8 mouse cellular contexts compared by ENCODE assay signal in genomic region chr5:111059140-111059921, GRCm38 (mm10).
DNase-seq lines count a peak whose midpoint lies in the region; ATAC-seq and TF ChIP-seq lines count a peak whose summit lies in the region.

No protein-coding gene starts in this region.

- no peak for ATAC-seq in kidney, embryonic 16.5 days (ENCODE audit: low FRiP score, low TSS enrichment)
- peak; percentile 77 for ATAC-seq in CD4-positive, CD25-positive, alpha-beta regulatory T cell, adult 4 months
- no peak for ATAC-seq in midbrain, postnatal 0 days (ENCODE audit: low FRiP score)
- no peak for ATAC-seq in intestine, postnatal 0 days

- H3K4me1 ChIP-seq in kidney, embryonic 16.5 days (ENCODE audit: insufficient read depth, low read length), result peaks cover 39% of the 10 kb centered on the region
- peaks cover 32% of the 10 kb centered on the region for H3K4me1 ChIP-seq in midbrain, postnatal 0 days (ENCODE audit: insufficient read depth, low read length)
- peaks cover 11% of the 10 kb centered on the region; the same call in 1 of the 2 replicates for H3K4me1 ChIP-seq in intestine, postnatal 0 days (replicated peaks; ENCODE audit: control insufficient read depth, insufficient read depth, low read length)

- no peak overlapping the region for H3K27ac ChIP-seq in kidney, embryonic 16.5 days (ENCODE audit: low read length)
- H3K27ac ChIP-seq in midbrain, postnatal 0 days (ENCODE audit: low read depth, low read length), result peak overlapping the region; percentile 47; the same call in 1 of the 2 replicates
- no peak overlapping the region for H3K27ac ChIP-seq in intestine, postnatal 0 days (ENCODE audit: low read depth, low read length)

- peak; percentile 36 for DNase-seq in kidney, adult 9 months
- peak; percentile 83 for DNase-seq in fibroblast of lung, adult 2 months (ENCODE audit: low read depth)
- DNase-seq in midbrain, postnatal 0 days (ENCODE audit: low spot score), result no peak
- DNase-seq in embryo, embryonic 11 days, result no peak
- DNase-seq in c-Kit-positive CD71-positive TER-119-positive erythroid progenitor cells, embryonic 14.5 days (ENCODE audit: low spot score), result no peak

- H3K36me3 ChIP-seq in kidney, embryonic 16.5 days (ENCODE audit: insufficient read depth, low read length), result no peaks in the 10 kb centered on the region
- H3K36me3 ChIP-seq in midbrain, postnatal 0 days (ENCODE audit: insufficient read depth, low read length), result no peaks in the 10 kb centered on the region
- H3K36me3 ChIP-seq in intestine, postnatal 0 days (ENCODE audit: control insufficient read depth, insufficient read depth), result no peaks in the 10 kb centered on the region

- no peak overlapping the region for H3K4me2 ChIP-seq in kidney, embryonic 16.5 days (replicated peaks; ENCODE audit: low read depth, low read length)
- H3K4me2 ChIP-seq in midbrain, postnatal 0 days (ENCODE audit: low read depth, low read length, poor library complexity, severe bottlenecking), result no peak overlapping the region
- no peak overlapping the region for H3K4me2 ChIP-seq in intestine, postnatal 0 days (replicated peaks; ENCODE audit: low read depth)

- 65% methylated on average over 11 of the region's 11 CpGs for WGBS in kidney, embryonic 16.5 days
- 77% methylated on average over 11 of the region's 11 CpGs for WGBS in midbrain, postnatal 0 days
- 70% methylated on average over 11 of the region's 11 CpGs for WGBS in intestine, postnatal 0 days

- no peaks in the 10 kb centered on the region for H3K9me3 ChIP-seq in kidney, embryonic 16.5 days (ENCODE audit: low read length)
- H3K9me3 ChIP-seq in midbrain, postnatal 0 days (ENCODE audit: low read length), result no peaks in the 10 kb centered on the region
- H3K9me3 ChIP-seq in intestine, postnatal 0 days (ENCODE audit: control insufficient read depth), result no peaks in the 10 kb centered on the region

- H3K27me3 ChIP-seq in kidney, embryonic 16.5 days (ENCODE audit: insufficient read depth, low read length), result no peaks in the 10 kb centered on the region
- H3K27me3 ChIP-seq in midbrain, postnatal 0 days (ENCODE audit: insufficient read depth, low read length), result no peaks in the 10 kb centered on the region
- no peaks in the 10 kb centered on the region for H3K27me3 ChIP-seq in intestine, postnatal 0 days (replicated peaks; ENCODE audit: control insufficient read depth, insufficient read depth, low read length)

- no peak for TF ChIP-seq CTCF in midbrain, postnatal 0 days (IDR thresholded peaks at IDR 0.05)
- no peak for TF ChIP-seq CTCF in intestine, postnatal 0 days (IDR thresholded peaks at IDR 0.05; ENCODE audit: low read depth)

- H3K4me3 ChIP-seq in kidney, embryonic 16.5 days (ENCODE audit: low read length), result no peak overlapping the region
- no peak overlapping the region for H3K4me3 ChIP-seq in midbrain, postnatal 0 days (ENCODE audit: low read depth, low read length)
- H3K4me3 ChIP-seq in intestine, postnatal 0 days (ENCODE audit: low read depth, low read length), result no peak overlapping the region

- H3K9ac ChIP-seq in kidney, embryonic 16.5 days (replicated peaks; ENCODE audit: low read length), result no peak overlapping the region
- H3K9ac ChIP-seq in midbrain, postnatal 0 days (replicated peaks; ENCODE audit: low read length, poor library complexity, severe bottlenecking), result no peak overlapping the region
- no peak overlapping the region for H3K9ac ChIP-seq in intestine, postnatal 0 days (ENCODE audit: low read depth, low read length)

Comparison
In these comparisons a context has a peak if more than half of its experiments do, and no peak if none do; other contexts are left out.
1. DNase-seq: peak in kidney, adult 9 months (single experiment) and fibroblast of lung, adult 2 months (single experiment); none in midbrain, postnatal 0 days (single experiment), embryo, embryonic 11 days (single experiment) and c-Kit-positive CD71-positive TER-119-positive erythroid progenitor cells, embryonic 14.5 days (single experiment).